Mouse (Mus musculus) left cerebral cortex, adult 9 months (tissue): Measurements from ENCODE around the gene Zscan22.
"Not testable (repeated sequence)": the region's sequence is repeated elsewhere in the genome, so short reads cannot be mapped to it uniquely, and the experiment has no call there.

Experiments
- DNase-seq, 2 experiments: peaks; one replicate each; pipeline ENCODE4 v3.0.0; 2022; ENCODE audit warnings: low spot score in 2 of 2

Zscan22 gene

GRCm38 (mm10) chr7:12927693-12928589 lies 30.3 kb downstream of the Zscan22 start:
- peak in 1 of 2 experiments; percentile 21 for DNase-seq

DNA sequence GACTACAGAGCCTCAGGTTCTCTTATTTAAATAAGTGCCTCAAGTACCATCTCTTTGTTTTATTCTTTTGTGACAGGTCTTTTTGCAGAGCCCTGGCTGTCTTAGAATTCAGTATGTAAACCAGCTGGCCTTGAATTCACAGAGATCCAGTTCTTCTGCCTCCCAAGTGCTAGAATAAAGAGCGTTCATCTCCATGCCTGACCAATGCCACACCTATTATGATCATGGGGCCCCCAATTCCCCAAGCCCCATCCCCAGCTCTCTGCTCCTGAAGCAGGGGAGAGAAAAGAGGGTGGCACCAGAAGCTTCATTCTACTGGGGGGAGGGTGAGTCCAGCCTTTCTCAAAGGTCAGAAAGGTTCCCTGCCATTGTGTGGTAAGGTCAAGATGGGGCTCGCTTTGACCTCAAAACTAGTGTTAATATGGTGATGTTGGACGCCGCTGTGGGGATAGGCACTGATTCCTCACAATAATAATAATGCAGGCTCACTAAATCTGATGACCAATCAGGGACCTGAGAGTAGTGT lies 36.1 kb downstream of the Zscan22 start:
- no peak for DNase-seq

GRCm38 (mm10) chr7:12934808-12935207 lies 37.2 kb downstream of the Zscan22 start:
- no peak for DNase-seq

DNA sequence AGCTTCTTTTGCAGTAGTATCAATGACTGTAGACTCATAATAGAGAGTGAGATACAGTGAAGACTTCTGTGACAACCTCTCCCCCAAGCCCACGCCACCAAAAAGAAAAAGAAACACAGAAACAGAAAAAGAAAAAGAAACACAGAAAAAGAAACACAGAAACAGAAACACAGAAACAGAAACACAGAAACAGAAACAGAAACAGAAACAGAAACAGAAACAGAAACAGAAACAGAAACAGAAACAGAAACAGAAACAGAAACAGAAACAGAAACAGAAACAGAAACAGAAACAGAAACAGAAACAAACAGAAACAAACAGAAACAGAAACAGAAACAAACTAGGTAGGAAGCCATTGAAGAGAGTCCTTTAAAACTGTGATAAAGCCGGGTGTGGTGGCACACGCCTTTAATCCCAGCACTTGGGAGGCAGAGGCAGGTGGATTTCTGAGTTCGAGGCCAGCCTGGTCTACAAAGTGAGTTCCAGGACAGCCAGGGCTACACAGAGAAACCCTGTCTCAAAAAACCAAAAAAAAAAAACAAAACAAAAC lies 39.7 kb downstream of the Zscan22 start:
- DNase-seq, result not testable (repeated sequence)

DNA sequence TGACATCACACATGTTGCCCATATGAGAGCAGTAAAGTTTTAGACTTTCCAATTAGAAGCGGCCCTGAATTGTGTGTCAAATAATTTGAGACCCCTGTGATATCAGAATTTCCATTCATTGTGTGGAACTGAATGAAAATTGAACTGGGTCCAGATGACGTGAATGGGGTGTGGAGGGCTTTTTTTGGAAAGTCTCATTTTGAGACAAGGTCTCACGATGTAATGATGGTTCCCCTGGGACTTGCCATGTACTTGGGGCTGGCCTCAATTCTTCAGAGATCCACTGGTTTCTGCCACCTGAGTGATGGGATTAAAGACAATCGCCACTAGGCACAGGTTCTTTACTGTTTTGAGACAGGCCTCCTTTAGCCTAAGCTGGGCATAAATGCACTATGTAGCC lies 43.0 kb downstream of the Zscan22 start:
- no peak for DNase-seq

GRCm38 (mm10) chr7:12943488-12943887 lies 45.9 kb downstream of the Zscan22 start:
- no peak for DNase-seq

GRCm38 (mm10) chr7:12949032-12949871 lies 51.6 kb downstream of the Zscan22 start:
- peak; percentile 97 to 98 for DNase-seq

GRCm38 (mm10) chr7:12949872-12950229 lies 52.2 kb downstream of the Zscan22 start:
- no peak for DNase-seq

- no peak for DNase-seq
Measured at GRCm38 (mm10) chr7:12954896-12955295, 57.3 kb downstream of the Zscan22 start.

DNA sequence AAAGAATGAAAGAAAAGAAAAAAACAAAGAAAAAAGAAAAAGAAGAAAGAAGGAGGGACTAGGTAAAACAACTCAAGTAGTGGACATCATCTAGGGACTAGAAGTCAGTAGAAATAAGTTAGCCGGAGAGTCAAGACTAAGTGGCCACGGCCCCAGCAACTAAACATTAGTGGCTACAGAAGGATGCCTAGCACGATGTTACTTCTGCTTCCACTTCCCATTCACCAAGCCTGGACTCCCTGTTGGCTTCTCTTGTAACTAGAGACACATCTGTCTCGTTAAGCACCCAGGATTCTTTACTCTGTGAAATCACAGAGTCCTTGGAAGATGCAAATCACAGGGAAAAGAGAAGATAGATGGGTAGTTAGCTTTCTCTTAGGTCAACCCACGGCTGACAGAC lies 59.9 kb downstream of the Zscan22 start:
- DNase-seq, result no peak
